Mouse (Mus musculus) E14TG2a.4 (cell line): ENCODE data around the gene Snrnp48.

ENCODE experiments used
- H3K27me3 ChIP-seq: 2 replicates; pipeline ENCODE4 v1.6.1; 2014; ENCODE audit warnings: low read length, control low read depth; ENCODE audit not compliant: insufficient read depth
- H3K36me3 ChIP-seq: 2 replicates; pipeline ENCODE4 v1.6.1; 2014; ENCODE audit warnings: low read length, control low read depth; ENCODE audit not compliant: insufficient read depth
- H3K4me1 ChIP-seq: replicated peaks from 2 replicates; pipeline ENCODE4 v1.6.1; 2014; ENCODE audit warnings: low read depth, low read length, control low read depth
- H3K4me3 ChIP-seq: replicated peaks from 2 replicates; pipeline ENCODE4 v1.5.1; 2014; ENCODE audit warnings: mild to moderate bottlenecking, low read length
- H3K9me3 ChIP-seq: 2 replicates; pipeline ENCODE4 v1.6.1; 2014; ENCODE audit warnings: low read length, control low read depth
- CTCF ChIP-seq: conservative IDR thresholded peaks from 2 replicates; pipeline ENCODE4 v1.5.1; 2014; ENCODE audit warnings: low read length
- NANOG ChIP-seq: IDR thresholded peaks from 2 replicates; pipeline ENCODE4 v1.6.1; 2014; ENCODE audit warnings: borderline replicate concordance, low read length, mixed read lengths
- POU5F1 ChIP-seq: IDR thresholded peaks from 2 replicates; pipeline ENCODE4 v1.6.1; 2014; ENCODE audit warnings: low read length, borderline replicate concordance

Gene Snrnp48

DNA sequence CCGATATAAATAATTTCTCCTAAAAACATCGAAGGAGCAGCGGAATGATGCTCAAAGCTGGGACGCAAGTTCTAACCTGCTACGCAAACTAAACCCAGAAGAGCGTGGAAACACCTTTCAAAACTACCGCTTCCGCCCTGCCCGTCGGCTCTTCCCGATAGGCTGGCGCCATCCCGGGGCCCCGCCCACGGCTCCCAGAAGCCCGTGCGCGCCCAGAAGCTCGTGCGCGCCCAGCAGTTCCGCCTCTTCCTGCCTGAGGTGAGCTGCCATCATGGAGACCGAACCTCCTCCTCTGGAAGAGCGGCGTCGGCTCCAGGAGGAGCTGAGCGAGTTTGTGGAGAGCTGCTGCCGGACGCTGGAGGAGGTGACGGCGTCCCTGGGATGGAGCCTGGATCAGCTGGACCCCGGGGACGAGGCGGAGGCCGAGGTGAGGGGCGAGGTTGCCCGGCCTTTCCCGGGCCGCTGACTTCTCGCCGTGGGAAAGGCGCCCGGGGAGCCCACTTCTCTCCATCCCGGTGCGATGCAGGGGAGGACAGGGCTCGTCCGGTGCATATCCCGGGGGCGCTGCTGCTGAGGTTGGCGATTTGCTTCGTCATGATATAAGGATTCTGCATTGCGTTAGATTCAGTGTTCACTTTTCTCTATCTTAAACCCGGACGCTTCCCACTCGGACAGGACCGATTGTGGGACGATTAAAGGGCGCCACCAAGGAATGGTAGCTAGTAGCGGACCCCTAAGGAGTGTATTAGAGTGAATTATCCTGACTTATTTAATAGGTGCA lies at the start of gene Snrnp48:
Snrnp48 (plus strand) TSS at position 237 of the 781 bp plus-strand sequence.
- Histone ChIP-seq H3K4me1 (peaks cover 33% of the 10 kb centered on the region), H3K4me3 (peak within 1 kb of the TSS; percentile 97), H3K27me3 (peaks cover 5% of the 10 kb centered on the region), H3K36me3 (peaks cover 31% of the 10 kb centered on the region), H3K9me3 (no peaks in the 10 kb centered on the region)
- no peak for TF ChIP-seq POU5F1
- TF ChIP-seq NANOG: no peak
- no peak for TF ChIP-seq CTCF

DNA sequence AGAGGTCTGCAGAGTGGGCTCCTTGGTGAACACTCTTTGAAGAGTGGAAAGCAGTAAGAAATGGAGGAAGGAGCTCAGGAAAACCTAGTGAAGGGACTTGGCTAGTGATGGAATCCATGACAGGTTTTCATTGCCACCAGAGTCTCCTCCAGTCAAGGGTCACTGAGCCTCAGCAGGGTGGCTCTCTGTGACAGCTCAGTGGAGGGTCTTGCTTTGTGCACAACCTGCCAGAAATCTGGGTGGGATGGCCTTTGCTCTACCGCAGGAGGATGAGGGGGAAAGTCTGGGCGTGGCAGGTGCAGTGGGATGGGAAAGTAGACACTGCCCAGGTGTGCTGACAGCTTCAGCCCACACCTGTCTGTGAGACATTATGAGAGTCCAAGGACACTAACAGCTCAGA lies 49.2 kb upstream of the Snrnp48 start:
- Histone ChIP-seq H3K36me3 (no peaks in the 10 kb centered on the region), H3K9me3 (no peaks in the 10 kb centered on the region), H3K4me1 (peaks cover 58% of the 10 kb centered on the region), H3K4me3 (0 out of 2 replicates have a peak overlapping the region, but pooled peaks have one; percentile 13), H3K27me3 (peaks cover 30% of the 10 kb centered on the region)
- TF ChIP-seq NANOG: no peak
- no peak for TF ChIP-seq CTCF
- no peak for TF ChIP-seq POU5F1

GRCm38 (mm10) chr13:38157635-38158034 lies 47.1 kb upstream of the Snrnp48 start:
- Histone ChIP-seq H3K9me3 (no peaks in the 10 kb centered on the region), H3K4me1 (peaks cover 52% of the 10 kb centered on the region), H3K4me3 (no peak overlapping the region), H3K36me3 (no peaks in the 10 kb centered on the region), H3K27me3 (peaks cover 11% of the 10 kb centered on the region)
- TF ChIP-seq NANOG (no peak), POU5F1 (no peak), CTCF (no peak)

- Histone ChIP-seq H3K9me3 (no peaks in the 10 kb centered on the region), H3K4me1 (peaks cover 38% of the 10 kb centered on the region), H3K4me3 (no peak overlapping the region), H3K36me3 (no peaks in the 10 kb centered on the region), H3K27me3 (no peaks in the 10 kb centered on the region)
- TF ChIP-seq CTCF (no peak), NANOG (no peak), POU5F1 (no peak)
Measured at GRCm38 (mm10) chr13:38162002-38162401, 42.7 kb upstream of the Snrnp48 start.

GRCm38 (mm10) chr13:38162668-38163067 lies 42.1 kb upstream of the Snrnp48 start:
- Histone ChIP-seq H3K36me3 (no peaks in the 10 kb centered on the region), H3K27me3 (no peaks in the 10 kb centered on the region), H3K4me3 (no peak overlapping the region), H3K9me3 (no peaks in the 10 kb centered on the region), H3K4me1 (peaks cover 32% of the 10 kb centered on the region)
- TF ChIP-seq NANOG (no peak), CTCF (no peak), POU5F1 (no peak)

DNA sequence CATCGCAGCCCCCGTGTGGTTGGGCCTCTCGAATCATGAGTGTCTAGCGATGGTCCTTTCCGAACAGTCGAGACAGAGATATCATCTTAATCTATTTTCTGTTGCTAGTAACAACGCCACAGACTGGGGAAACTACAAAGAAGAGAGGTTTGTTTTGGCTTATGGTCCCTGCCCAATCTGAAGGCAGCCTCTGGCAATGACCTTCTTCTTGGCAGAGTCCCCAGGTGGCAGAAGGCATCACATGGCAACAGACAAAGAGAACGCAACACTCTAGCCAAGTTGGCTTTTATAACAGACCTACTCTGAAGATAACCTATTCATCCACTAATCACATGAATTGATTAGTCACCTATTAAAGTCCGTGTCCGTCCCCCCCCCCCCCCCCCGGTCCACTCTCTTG lies 39.8 kb upstream of the Snrnp48 start:
- no peaks in the 10 kb centered on the region for H3K9me3 ChIP-seq
- peaks cover 24% of the 10 kb centered on the region for H3K4me1 ChIP-seq
- H3K27me3 ChIP-seq: no peaks in the 10 kb centered on the region

GRCm38 (mm10) chr13:38167056-38167455 lies 37.7 kb upstream of the Snrnp48 start:
- H3K27me3 ChIP-seq: no peaks in the 10 kb centered on the region
- peaks cover 35% of the 10 kb centered on the region for H3K4me1 ChIP-seq
- no peaks in the 10 kb centered on the region for H3K9me3 ChIP-seq
- TF ChIP-seq CTCF (no peak), POU5F1 (no peak), NANOG (no peak)
- no peak overlapping the region for H3K4me3 ChIP-seq
- H3K36me3 ChIP-seq: no peaks in the 10 kb centered on the region

More for the DNA sequence above, 39.8 kb upstream of the Snrnp48 start:
- Histone ChIP-seq H3K36me3 (no peaks in the 10 kb centered on the region), H3K4me3 (no peak overlapping the region)
- TF ChIP-seq NANOG: no peak
- TF ChIP-seq POU5F1: no peak
- TF ChIP-seq CTCF: no peak

- Histone ChIP-seq H3K36me3 (no peaks in the 10 kb centered on the region), H3K27me3 (peaks cover 3% of the 10 kb centered on the region), H3K4me3 (peak overlapping the region; percentile 27; the same call in 1 of the 2 replicates), H3K9me3 (no peaks in the 10 kb centered on the region), H3K4me1 (peaks cover 14% of the 10 kb centered on the region)
- TF ChIP-seq NANOG (no peak), POU5F1 (no peak), CTCF (no peak; the same call in 1 of the 2 replicates)
Measured at GRCm38 (mm10) chr13:38170707-38171144, 34.0 kb upstream of the Snrnp48 start.

DNA sequence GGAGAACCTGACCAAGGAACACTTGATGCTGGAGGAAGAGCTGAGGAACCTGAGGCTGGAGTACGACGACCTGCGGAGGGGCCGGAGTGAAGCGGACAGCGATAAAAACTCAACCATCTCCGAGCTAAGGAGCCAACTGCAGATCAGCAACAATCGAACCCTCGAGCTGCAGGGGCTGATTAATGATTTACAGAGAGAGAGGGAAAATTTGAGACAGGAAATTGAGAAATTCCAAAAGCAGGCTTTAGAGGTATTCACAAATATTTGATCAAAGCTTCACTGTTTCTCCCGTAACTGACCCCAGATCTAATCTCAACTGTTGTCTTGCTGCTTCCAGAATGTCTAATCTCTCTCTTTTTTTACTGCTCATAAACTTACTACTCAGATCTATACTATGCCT lies 11.3 kb upstream of the Snrnp48 start:
- peaks cover 16% of the 10 kb centered on the region for H3K36me3 ChIP-seq
- TF ChIP-seq NANOG: no peak
- TF ChIP-seq CTCF: no peak
- no peak for TF ChIP-seq POU5F1

More for the DNA sequence above, 11.3 kb upstream of the Snrnp48 start:
- peaks cover 9% of the 10 kb centered on the region for H3K9me3 ChIP-seq
- peaks cover 16% of the 10 kb centered on the region for H3K4me1 ChIP-seq
- H3K27me3 ChIP-seq: peaks cover 52% of the 10 kb centered on the region
- no peak overlapping the region for H3K4me3 ChIP-seq
